ENCODE assay signal across 9 mouse cellular contexts in the genomic region with DNA sequence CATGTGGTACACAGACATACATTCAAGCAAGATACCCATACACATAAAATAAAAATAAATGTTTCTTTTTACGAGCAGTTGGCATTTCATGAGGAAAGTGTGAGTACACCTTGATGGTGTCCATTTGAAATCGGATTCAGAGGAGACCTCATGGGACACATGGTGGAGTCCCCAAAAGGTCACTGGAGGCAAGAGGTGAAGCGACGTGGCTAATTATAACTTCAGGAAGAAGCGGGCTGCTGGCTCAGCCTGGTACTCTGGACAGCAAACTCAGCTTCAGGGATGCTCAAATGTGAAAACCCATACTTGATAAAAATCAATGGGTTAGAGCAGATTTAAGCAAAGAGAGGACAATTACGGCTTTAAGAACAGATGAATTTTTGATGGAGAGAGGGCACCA. TPM values are rescaled to one million over a fixed set of nuclear protein-coding genes. Genes with fewer than 3 reads are reported as not detected.
DNase-seq lines count a peak whose midpoint lies in the region; ATAC-seq and TF ChIP-seq lines count a peak whose summit lies in the region.
"Had no signal": no experiment of that assay in that cellular context is flagged by ENCODE, and none has a peak within 500 bp of the region (broad histone marks: within the 10 kb centered on the region; RNA-seq: fewer than 3 reads in every experiment).

No protein-coding gene starts in this region.

- H3K9me3 ChIP-seq in intestine, embryonic 15.5 days = no peaks in the 10 kb centered on the region
- no peaks in the 10 kb centered on the region for H3K9me3 ChIP-seq in midbrain, embryonic 15.5 days

- 65% methylated on average over 6 of the region's 6 CpGs for WGBS in kidney, adult 2 months
- 81% methylated on average over 6 of the region's 6 CpGs for WGBS in intestine, embryonic 15.5 days
- 68% methylated on average over 6 of the region's 6 CpGs for WGBS in midbrain, embryonic 15.5 days

- peak overlapping the region; percentile 56 for H3K4me2 ChIP-seq in intestine, embryonic 15.5 days (replicated peaks)
- H3K4me2 ChIP-seq in midbrain, embryonic 15.5 days = peak overlapping the region; percentile 54

- no peak for ATAC-seq in intestine, embryonic 15.5 days
- ATAC-seq in midbrain, embryonic 15.5 days (replicated peaks) = no peak; the same call in 1 of the 2 replicates

- H3K9ac ChIP-seq in intestine, embryonic 15.5 days = peak overlapping the region; percentile 15; the same call in 1 of the 2 replicates
- H3K9ac ChIP-seq in midbrain, embryonic 15.5 days = 0 out of 2 replicates have a peak overlapping the region, but pooled peaks have one; percentile 31

- no peak for DNase-seq in kidney, adult 2 months
- DNase-seq in kidney, postnatal 14 days = no peak
- no peak for DNase-seq in thymus, postnatal 4 days
- no peak for DNase-seq in adrenal gland, postnatal 36 days
- no peak for DNase-seq in spleen, postnatal 10 days (ENCODE audit: low spot score in 2 of 2)

- peak overlapping the region; percentile 74; the same call in 1 of the 2 replicates for H3K27ac ChIP-seq in kidney, adult 2 months (ENCODE audit: insufficient read depth, low read depth, low read length)
- H3K27ac ChIP-seq in embryonic fibroblast, embryonic 13.5 days (ENCODE audit: insufficient read depth, low read length) = peak overlapping the region; percentile 93
- H3K27ac ChIP-seq in intestine, embryonic 15.5 days = no peak overlapping the region; the same call in 1 of the 2 replicates
- H3K27ac ChIP-seq in midbrain, embryonic 15.5 days = peak overlapping the region; percentile 62

- peaks cover 35% of the 10 kb centered on the region for H3K4me1 ChIP-seq in kidney, adult 2 months (ENCODE audit: control insufficient read depth, insufficient read depth, low read length)
- peaks cover 9% of the 10 kb centered on the region for H3K4me1 ChIP-seq in embryonic fibroblast, embryonic 13.5 days (ENCODE audit: control insufficient read depth, insufficient read depth, low read length)
- peaks cover 25% of the 10 kb centered on the region for H3K4me1 ChIP-seq in intestine, embryonic 15.5 days (replicated peaks)
- peaks cover 29% of the 10 kb centered on the region for H3K4me1 ChIP-seq in midbrain, embryonic 15.5 days

- TF ChIP-seq CTCF in kidney, adult 2 months (conservative IDR thresholded peaks at IDR 0.05; ENCODE audit: insufficient read depth, insufficient read length, low read depth, low read length) = no peak
- TF ChIP-seq CTCF in embryonic fibroblast, embryonic 13.5 days (IDR thresholded peaks at IDR 0.05; ENCODE audit: borderline replicate concordance, insufficient read depth, low read length) = no peak

- H3K27me3 ChIP-seq in kidney, adult 2 months (replicated peaks; ENCODE audit: control insufficient read depth, insufficient read depth, low read length) = no peaks in the 10 kb centered on the region
- H3K27me3 ChIP-seq in intestine, embryonic 15.5 days (replicated peaks) = no peaks in the 10 kb centered on the region
- peaks cover 6% of the 10 kb centered on the region; the same call in 1 of the 2 replicates for H3K27me3 ChIP-seq in midbrain, embryonic 15.5 days (replicated peaks)

- no peak overlapping the region for H3K4me3 ChIP-seq in kidney, adult 2 months (ENCODE audit: insufficient read depth, low read depth, low read length)
- no peak overlapping the region for H3K4me3 ChIP-seq in embryonic fibroblast, embryonic 13.5 days (ENCODE audit: insufficient read depth, low read length)
- H3K4me3 ChIP-seq in intestine, embryonic 15.5 days (replicated peaks) = no peak overlapping the region
- H3K4me3 ChIP-seq in midbrain, embryonic 15.5 days = peak overlapping the region; percentile 23; the same call in 1 of the 2 replicates

- no peak for TF ChIP-seq POLR2A in kidney, adult 2 months (IDR thresholded peaks at IDR 0.05; ENCODE audit: low read depth, low read length)
- no peak for TF ChIP-seq POLR2A in embryonic fibroblast, embryonic 13.5 days (IDR thresholded peaks at IDR 0.05; ENCODE audit: low read depth, low read length)

- H3K36me3 ChIP-seq in kidney, adult 2 months (ENCODE audit: control insufficient read depth, insufficient read depth, low read length) = no peaks in the 10 kb centered on the region; the same call in 1 of the 2 replicates
- H3K36me3 ChIP-seq in intestine, embryonic 15.5 days = no peaks in the 10 kb centered on the region
- no peaks in the 10 kb centered on the region for H3K36me3 ChIP-seq in midbrain, embryonic 15.5 days (replicated peaks)

RNA-seq across cellular contexts. Expression of a gene that starts 20.5 kb away (rescaled TPM):
- polyA plus RNA-seq in kidney, adult 2 months (2012; rRNA removed) = 137 and 161 TPM in 2 replicates
- 59.2 and 64.8 TPM in 2 replicates for polyA plus RNA-seq in embryonic fibroblast, embryonic 13.5 days (2011; ENCODE audit: insufficient read length, low read depth, missing spikeins)
- polyA plus RNA-seq in intestine, embryonic 15.5 days (2015; fragmentation: Nextera tagmentation; extraction: Ambion mirVana) = 22.2 and 24.0 TPM in 2 replicates
- polyA plus RNA-seq in midbrain, embryonic 15.5 days (2015; fragmentation: Nextera tagmentation; extraction: Ambion mirVana) = 2.5 and 3.1 TPM in 2 replicates
- 100 to 1,000 TPM; 152 to 160 TPM for total RNA-seq in adrenal gland, postnatal 36 days (2021)

RNA-seq across cellular contexts. Expression of a gene that starts 33.5 kb away (rescaled TPM):
- polyA plus RNA-seq in kidney, adult 2 months (2012; rRNA removed) = 6.5 and 6.7 TPM in 2 replicates
- 36.4 and 40.9 TPM in 2 replicates for polyA plus RNA-seq in embryonic fibroblast, embryonic 13.5 days (2011; ENCODE audit: insufficient read length, low read depth, missing spikeins)
- polyA plus RNA-seq in intestine, embryonic 15.5 days (2015; fragmentation: Nextera tagmentation; extraction: Ambion mirVana) = 17.0 and 18.2 TPM in 2 replicates
- 4.8 and 5.2 TPM in 2 replicates for polyA plus RNA-seq in midbrain, embryonic 15.5 days (2015; fragmentation: Nextera tagmentation; extraction: Ambion mirVana)
- 10 to 100 TPM; 21.8 to 52.7 TPM for total RNA-seq in adrenal gland, postnatal 36 days (2021)
- total RNA-seq: megakaryocyte-erythroid progenitor cell, adult 5-6 weeks had no signal
